Mouse (Mus musculus) layer of hippocampus, adult 2 months (tissue): ENCODE results near the gene Fkbp5. TPM values are rescaled to one million over a fixed set of nuclear protein-coding genes. Genes with fewer than 3 reads are reported as not detected.
A peak's percentile ranks its signal among the peaks of the same experiment; 100 is the strongest.

Experiments
- DNase-seq, 2 experiments: peaks; one replicate each; pipeline ENCODE4 v3.0.0; 2022; ENCODE audit warnings: low spot score in 2 of 2
- H3K27ac ChIP-seq: fragments of 200-600 bp; 2 replicates; pipeline ENCODE4 v1.8.1; 2022
- H3K4me3 ChIP-seq: fragments of 200-600 bp; 2 replicates; pipeline ENCODE4 v1.8.1; 2022; ENCODE audit warnings: mild to moderate bottlenecking
- CTCF ChIP-seq: fragments of 200-600 bp; conservative IDR thresholded peaks from 2 replicates; pipeline ENCODE4 v1.8.1; 2022; ENCODE audit warnings: antibody characterized with exemption, mild to moderate bottlenecking, moderate library complexity
- total RNA-seq, 2 experiments: library from RNA; stranded (reverse); gene quantifications; 2 replicates each; pipeline ENCODE4 v1.2.3; 2021

Fkbp5 gene
- total RNA-seq, 2 experiments from 2014 or later: 80.8 to 90.5 TPM

DNA sequence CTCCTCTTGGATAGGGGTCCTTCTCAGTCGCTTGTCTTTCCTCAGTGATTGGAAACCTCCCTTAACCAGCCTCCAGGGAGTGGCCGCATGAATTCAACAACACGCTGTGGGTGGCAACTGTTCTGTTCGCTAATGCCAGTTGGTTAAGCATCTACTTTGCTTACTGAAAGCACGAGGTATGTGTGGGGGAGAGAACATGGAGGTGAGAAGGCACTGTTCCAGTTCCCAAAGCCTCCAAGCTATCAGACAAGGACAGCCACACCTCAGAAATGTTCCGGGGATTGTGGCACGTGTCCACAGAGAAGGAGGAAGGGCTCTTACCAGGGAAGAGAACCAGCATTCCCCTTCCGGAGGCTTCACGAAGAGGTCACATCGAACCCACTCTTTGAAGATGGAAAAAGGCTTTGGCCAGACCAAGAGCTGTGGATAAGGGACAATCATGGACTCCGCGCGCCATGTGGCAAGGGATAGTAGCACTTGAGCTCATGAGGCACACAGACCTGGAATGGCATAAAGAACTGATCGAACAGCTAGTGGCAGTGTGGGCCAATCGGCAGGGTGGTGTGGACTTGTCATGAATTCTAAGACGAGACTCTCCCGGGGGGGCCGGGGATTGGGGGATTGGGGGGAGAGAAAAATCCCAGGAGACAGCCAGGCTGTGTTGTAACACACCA, 29.6 kb downstream of the Fkbp5 start:
- H3K4me3 ChIP-seq: no peak overlapping the region
- no peak for DNase-seq
- H3K27ac ChIP-seq: peak overlapping the region; percentile 36; the same call in 1 of the 2 replicates
- no peak for TF ChIP-seq CTCF

DNA sequence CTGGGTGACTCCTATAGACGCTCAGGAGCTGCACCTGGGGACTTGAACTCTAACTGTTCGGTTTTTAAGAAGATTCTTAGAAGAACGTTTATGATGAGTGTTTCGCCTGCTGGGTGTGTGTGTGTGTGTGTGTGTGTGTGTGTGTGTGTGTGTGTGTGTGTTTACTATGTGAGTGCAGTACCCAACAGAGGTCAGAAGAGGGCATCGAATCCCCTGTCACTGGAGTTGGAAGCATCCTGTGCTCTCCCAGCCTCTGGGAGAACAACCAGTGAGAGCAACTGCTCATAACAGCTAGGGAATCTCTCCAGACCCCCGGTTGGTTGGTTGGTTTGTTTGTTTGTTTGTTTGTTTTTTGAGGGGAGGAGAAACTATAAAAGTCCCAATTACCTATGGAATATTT, 30.6 kb downstream of the Fkbp5 start:
- no peak for TF ChIP-seq CTCF
- Histone ChIP-seq H3K27ac (no peak overlapping the region), H3K4me3 (no peak overlapping the region)
- DNase-seq: no peak

DNA sequence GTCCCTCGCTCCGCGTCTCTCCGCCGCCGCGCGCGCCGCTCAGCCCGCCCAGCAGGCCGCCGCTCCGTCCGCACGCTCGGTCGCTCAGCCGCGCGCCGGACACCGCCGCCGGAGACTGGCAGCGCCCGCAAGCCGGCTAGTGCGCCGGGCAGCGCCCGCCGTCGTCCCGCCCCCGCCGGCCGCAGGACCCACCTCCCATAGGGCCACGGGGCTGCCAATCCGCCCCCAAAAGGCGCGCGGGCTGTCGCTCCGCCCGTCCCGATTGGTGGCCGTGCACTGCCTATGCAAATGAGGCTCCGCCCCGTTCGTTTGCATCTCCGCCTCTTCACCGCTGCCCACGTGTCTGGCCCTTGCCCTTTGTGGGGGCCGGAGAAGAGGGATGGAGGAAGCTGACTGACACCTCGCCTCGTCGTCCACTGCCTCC, 31.3 kb downstream of the Fkbp5 start:
- no peak for TF ChIP-seq CTCF
- Histone ChIP-seq H3K4me3 (peak overlapping the region; percentile 65), H3K27ac (peak overlapping the region; percentile 86; the same call in 1 of the 2 replicates)
- DNase-seq: peak; percentile 96 to 97

DNA sequence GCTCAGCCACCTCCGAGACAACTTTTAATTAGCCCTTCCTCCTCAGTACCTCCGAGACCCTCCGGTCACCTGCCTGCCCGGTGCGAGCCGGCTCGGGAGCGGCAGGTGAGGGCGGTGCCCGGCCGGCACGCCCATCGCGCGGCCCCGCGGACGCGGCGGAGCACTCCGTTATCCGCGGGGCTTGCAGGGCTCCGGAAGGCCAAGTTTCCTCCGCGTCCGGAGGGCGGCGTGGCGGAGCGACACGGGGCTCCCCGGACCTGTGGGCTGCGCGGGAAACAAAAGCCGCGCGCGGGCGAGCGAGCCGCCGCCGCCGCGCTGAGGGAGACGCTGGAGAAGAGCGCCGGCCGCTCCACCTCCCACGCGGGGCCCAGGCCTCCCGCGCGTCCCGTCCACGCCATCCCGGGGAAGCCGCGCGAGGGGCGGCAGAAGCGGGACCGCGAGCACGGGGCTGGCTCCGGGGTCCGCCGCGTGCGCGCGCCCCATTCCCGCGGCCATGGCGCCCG, 31.8 kb downstream of the Fkbp5 start:
- peak overlapping the region; percentile 86 for H3K27ac ChIP-seq
- peak in 1 of 2 experiments; percentile 28 for DNase-seq
- peak overlapping the region; percentile 65 for H3K4me3 ChIP-seq
- TF ChIP-seq CTCF: peak; percentile 45

DNA sequence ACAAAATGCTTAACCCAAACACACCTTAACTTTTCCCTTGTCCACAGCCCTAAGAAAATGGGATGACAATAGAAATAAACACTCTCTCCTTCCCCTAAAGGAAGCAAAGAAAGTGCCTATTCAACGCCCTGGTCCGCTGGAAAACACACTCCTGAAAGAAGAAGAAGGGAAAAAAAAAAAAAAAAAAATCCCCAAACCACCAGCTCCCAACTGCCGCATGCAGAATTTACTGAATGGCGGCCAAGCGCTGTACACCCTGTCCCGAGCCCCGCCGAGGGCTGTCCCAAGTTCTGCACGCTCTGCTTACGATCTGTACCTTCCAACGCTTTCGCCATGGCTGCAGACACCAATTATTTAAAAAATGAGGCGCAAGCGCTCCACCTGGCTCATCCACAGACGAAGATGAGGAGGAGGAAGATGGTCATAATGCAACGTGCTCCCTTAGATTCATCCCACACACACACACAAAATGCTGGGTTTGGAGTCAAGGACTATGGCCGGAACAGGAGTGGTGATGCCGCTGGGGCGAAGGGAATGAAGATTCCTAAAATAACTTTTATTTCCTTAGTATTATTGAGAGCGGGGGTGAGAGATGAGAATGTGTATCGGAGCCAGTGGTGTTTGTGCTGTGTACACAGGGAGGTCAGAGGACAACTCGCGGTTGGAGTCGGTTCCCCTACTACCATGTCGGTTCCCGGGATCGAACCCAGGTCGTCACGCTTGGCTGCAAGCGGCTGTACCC, 32.5 kb downstream of the Fkbp5 start:
- Histone ChIP-seq H3K27ac (peak overlapping the region; percentile 86), H3K4me3 (peak overlapping the region; percentile 65)
- DNase-seq: peak in 1 of 2 experiments; percentile 30
- no peak for TF ChIP-seq CTCF

DNA sequence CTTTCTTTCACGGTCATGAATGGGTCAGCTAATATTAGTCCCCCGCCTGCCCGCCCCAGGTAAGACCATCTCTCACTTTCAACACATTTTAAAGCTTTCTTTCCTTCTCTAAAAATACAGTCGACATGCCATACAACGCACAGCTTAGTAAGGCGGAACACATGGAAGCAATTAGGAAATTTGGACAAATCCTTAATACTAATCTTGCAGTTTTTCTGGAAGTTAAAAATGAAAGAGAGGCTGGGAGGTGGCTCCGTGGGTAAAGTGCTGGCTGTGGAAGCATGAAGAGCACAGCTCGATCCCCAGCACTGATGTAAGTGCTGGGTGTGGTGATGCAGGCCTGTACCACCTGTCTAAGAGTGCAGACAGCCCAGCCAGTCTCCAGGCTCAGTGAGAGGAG, 39.9 kb downstream of the Fkbp5 start:
- Histone ChIP-seq H3K27ac (no peak overlapping the region), H3K4me3 (no peak overlapping the region)
- DNase-seq: no peak
- no peak for TF ChIP-seq CTCF

DNA sequence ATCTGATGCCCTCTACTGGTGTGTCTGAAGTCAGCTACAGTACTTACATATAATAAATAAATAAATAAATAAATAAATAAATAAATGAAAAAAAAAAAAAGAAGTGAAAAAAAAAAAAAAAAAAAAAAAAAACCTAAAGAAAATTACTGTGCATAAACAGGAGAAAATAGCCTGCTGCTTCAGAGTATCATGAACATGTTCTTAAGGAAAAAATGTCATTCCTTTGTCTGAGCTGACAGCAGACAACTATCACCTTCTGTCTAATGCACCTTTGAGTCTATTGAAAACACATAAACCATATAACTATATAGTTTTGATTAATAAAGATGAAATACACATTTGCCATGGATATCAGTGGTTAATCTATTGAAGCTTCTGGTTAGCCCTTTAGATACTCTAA, 40.9 kb downstream of the Fkbp5 start:
- DNase-seq: no peak
- H3K27ac ChIP-seq: no peak overlapping the region
- H3K4me3 ChIP-seq: no peak overlapping the region
- no peak for TF ChIP-seq CTCF

DNA sequence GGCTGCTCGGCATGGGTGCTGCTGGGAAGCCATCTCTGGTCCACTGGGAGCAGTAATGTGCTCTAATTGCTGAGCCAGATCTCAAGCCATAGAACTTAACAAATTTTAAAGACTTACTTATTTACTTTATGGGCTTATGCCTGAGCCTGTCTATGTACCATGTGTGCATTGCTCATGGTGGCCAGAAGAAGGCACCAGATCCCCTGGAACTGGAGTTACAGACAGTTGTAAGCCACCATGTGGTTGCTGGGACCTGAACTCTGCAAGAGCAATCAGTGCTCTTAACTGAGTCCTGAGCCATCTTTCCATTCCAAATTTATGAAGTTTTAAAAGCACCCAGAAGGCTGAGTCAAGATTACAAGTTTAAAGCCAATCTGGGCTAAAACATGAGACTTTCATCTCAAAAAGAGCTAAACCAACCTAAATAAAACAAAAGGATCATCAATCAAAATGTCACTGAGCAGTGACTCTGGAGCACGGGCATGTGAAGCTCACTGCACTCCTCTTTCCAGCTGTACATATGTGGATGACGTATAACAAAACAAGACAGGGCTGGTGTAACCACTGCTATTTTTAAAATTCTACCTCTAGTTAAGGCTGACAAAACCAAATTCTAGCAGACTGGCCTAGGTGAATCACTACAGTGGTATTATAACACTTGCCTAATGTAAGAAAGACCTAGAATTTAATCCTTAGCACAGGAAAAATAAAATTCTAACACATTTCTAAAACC, 41.6 kb downstream of the Fkbp5 start:
- no peak overlapping the region for H3K4me3 ChIP-seq
- TF ChIP-seq CTCF: peak; percentile 53
- H3K27ac ChIP-seq: no peak overlapping the region
- DNase-seq: no peak

DNA sequence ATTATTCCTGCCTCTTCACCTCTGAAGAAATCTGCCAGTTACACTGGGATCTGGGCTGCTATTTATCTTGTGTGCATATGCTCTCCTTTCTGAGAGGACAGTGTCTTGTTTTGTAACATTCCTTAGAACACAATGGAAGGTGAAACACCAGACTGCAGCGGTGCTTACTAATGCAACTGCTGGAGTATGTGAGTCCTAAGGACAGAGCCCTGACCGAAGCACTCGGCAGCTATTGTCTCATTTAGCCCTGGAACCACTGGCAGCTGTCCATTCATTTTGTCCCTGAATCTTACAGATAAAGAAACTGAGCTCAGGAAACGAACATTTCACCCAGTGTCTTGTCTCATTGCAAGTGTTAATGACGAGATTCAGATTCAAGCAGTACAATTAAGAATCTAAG, 44.6 kb downstream of the Fkbp5 start:
- TF ChIP-seq CTCF: no peak
- Histone ChIP-seq H3K4me3 (no peak overlapping the region), H3K27ac (no peak overlapping the region)
- DNase-seq: no peak

DNA sequence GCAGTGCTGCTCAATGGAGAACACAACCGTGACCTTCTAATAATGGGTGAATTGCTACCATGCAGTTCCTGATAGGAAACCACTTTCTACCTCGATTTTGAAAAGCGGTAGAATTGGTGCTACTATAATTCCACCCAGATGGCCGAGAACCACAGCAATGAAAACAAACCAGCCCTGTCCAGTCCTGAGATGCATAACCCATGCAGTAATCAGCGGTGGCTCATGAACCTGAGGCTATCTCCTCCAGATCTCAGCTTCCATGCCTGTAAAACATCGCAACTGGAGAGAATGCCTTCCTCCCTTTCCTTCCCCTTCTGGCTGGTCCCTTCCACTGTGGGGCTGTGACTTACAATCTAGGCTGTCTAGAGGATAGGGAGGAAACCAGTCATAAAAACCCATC, 46.5 kb downstream of the Fkbp5 start:
- H3K4me3 ChIP-seq: no peak overlapping the region
- no peak overlapping the region for H3K27ac ChIP-seq
- no peak for DNase-seq
- TF ChIP-seq CTCF: no peak

DNA sequence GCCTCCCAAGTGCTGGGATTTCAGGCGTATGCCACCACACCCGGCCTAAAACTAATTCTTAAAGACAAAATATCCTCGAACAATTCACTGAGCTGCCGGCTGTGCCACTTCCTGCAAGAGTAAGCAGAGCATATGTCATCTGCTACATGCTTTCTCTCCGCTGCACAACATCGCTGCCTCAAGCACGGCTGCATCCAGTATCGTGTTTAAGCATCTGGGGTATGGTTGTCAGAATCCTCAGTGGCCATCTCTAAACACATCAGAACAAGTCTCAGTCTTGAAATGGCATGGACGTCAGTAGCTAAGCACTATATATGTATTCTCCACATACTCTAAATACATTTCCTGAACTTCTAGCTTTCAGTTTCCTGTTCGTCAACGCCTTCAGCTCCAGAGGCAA, 49.6 kb downstream of the Fkbp5 start:
- Histone ChIP-seq H3K27ac (no peak overlapping the region), H3K4me3 (no peak overlapping the region)
- no peak for TF ChIP-seq CTCF
- DNase-seq: no peak

DNA sequence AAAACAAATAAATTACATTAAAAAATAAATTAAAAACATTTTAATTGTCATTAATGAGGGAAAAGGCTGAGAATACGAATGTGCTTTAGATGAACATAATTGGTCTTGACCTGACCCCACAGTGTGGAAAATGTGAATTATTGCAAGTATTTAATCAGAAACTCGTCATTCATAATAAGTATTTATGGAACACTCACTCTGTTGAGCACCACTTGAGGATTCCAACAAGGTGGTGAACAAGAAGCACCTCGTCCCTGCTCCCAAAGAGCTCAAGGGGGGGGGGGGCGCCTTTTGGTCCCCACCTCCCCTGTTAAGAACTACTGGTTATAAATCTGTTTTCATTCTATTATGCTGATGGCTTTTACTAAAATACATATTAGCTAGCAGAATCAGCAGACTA, 51.4 kb downstream of the Fkbp5 start:
- no peak overlapping the region for H3K27ac ChIP-seq
- TF ChIP-seq CTCF: no peak
- DNase-seq: no peak
- H3K4me3 ChIP-seq: no peak overlapping the region

DNA sequence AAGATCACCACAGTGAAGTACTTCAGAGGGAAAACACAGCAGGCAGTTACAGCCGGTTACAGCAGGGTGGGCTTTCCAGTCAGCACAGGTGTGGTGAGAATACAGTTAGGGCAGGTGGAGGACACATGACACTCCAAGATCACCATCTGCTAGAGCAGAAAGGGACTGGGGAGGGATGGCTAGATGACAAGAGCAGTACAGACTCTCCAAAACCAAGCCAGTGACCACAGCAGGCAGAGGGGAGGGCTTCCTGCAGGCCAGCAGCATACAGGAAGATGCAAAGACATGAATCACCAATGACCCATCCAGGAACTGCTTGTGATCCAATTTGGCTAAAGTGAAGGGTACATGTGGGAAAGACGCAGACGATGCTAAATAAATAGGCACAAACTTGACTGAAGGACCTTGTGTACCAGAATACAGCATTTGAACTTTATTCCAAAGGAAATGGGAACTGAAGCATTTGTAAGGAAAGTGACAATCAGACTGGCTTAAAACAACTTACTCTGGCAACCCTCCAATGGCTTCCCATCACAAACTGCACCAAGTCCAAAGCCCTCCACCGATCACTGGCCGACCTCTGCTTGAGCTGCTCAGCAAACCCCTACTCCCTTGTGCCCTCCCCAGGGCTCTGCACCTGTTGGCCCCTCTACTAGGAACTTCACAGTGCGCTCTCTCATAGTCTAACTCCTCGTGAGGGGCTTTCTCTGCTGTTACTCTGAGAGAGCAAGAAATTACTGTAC, 53.5 kb downstream of the Fkbp5 start:
- no peak for TF ChIP-seq CTCF
- no peak overlapping the region for H3K27ac ChIP-seq
- no peak overlapping the region for H3K4me3 ChIP-seq
- no peak for DNase-seq
